Mouse (Mus musculus) CD4-positive helper T cell, adult 2 months (primary cell): ENCODE results near the gene Ntrk3.

Experiments used
- DNase-seq: peaks from one replicate; pipeline ENCODE4 v3.0.0-alpha.2; 2012; ENCODE audit warnings: low read depth, missing footprints, low spot score

Ntrk3 gene

DNA sequence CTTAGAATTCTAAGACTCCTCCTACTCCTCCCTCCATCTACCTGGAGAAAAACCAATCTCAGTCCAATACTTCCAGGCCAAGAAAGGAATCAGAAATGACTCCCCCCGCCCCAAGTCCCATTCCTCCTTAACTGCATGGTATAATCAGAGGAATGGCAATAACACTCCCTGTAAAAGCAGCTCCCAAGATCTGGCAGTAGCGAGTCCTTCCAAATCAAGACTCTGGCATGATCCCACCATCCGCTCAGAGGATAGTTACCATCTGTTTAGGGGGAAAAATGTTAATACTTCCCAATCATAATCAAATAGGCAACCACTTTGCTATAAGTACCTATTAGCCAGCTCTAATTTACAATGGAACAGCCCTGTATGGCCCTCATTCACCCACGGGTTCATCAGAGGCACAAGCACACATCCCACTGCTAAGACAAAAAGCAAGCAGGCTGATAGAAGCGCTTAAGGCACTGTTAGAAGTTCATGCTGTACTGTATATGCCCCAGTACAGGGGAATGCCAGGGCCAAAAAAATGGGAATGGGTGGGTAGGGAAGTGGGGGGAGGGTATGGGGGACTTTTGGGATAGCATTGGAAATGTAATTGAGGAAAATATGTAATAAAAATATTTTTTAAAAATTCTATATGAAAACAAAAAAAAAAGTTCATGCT lies 294.3 kb downstream of the Ntrk3 start:
- DNase-seq, result no peak

- DNase-seq, result no peak
Measured at GRCm38 (mm10) chr7:78441706-78442105, 296.1 kb downstream of the Ntrk3 start.

DNA sequence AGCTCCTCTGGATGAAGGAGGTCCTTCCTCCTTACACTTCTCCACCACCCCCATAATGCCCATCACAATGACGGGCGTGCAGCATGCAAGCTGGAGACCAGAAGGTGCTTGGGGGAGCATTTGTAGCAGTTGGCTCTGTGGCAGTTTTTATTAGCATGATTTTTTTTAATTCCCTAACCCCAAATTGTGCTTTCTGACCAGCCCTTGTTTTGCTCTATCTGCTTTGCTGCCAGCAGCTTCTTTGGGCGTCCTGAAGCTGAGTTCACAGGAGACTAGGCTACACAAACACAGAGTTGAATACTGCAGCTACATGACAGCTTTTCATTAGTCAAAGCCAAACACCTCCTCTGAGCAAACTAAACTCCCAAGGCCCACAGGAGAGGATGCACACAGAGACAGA lies 296.9 kb downstream of the Ntrk3 start:
- DNase-seq, result no peak

DNA sequence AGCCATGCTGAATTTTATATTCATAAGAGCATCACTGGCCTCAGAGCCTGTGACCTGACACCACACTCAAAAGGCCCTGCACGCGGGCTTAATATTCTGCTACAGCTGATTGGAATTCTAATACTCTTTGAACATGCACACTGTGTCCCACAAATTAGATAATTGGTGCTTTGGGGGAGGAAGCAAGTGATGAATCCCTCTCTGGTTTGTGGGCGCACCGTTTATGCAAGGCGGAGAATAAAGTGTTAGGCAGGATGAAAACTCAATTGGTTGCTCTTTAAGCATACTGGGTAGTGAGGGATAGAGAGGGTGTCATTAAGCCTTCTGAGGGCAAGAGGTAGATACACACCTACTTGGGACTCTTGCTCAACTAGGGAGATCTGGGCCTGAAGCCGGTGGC lies 297.3 kb downstream of the Ntrk3 start:
- no peak for DNase-seq

- no peak for DNase-seq
Measured at GRCm38 (mm10) chr7:78439361-78440120, 298.3 kb downstream of the Ntrk3 start.

- no peak for DNase-seq
Measured at GRCm38 (mm10) chr7:78433617-78434144, 304.1 kb downstream of the Ntrk3 start.

GRCm38 (mm10) chr7:78431611-78432010 lies 306.2 kb downstream of the Ntrk3 start:
- no peak for DNase-seq

- no peak for DNase-seq
Measured at GRCm38 (mm10) chr7:78412172-78412571, 325.6 kb downstream of the Ntrk3 start.

DNA sequence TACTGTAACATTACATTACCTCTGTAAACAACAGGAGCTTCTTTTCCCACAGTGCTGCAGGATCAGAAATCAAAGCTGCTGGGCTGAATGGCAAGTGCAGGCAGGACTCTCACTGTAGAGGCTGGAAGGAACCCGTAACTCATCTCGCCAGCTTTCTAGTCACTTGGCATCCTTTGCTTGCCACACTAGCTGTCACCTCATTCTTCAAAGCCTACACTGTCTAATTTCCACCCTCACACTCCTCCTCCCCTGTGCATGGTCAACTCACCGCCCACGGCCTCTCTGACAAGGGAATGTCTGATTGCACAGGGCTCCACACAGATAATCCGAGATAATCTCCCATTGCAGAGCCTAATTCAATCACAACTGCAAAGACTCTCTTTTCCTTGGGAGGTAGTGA lies 327.8 kb downstream of the Ntrk3 start:
- no peak for DNase-seq

DNA sequence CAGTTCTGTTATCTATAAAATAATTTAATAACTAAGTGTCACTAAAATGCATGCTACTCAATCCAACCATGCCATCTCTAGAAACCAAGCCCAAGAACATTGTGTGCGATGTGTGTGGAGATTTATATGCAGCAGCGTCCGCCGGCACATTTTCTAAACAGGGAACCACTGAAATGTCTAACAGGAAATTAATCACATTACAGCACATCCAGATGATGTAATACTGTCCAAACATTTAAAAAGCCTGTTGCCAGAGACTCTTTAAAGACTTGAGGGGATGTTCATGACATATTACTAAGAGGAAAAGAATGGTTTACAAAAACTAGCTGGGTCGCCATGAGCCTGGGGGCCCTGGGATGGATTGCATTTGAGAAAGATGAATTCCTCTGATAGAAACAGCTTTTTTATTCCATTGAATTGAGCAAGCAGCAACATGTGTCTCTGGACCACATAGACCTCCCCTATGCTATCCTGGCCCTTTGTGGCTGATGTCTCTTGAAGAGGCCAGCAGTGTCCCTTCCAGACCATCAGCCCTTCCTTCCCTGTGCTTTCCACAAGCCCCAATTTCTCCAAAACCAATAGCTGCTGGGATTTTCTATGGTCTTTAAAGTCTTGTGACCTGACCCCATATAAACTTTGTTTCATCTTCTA lies 331.0 kb downstream of the Ntrk3 start:
- no peak for DNase-seq

GRCm38 (mm10) chr7:78404481-78404880 lies 333.3 kb downstream of the Ntrk3 start:
- no peak for DNase-seq

GRCm38 (mm10) chr7:78402495-78402894 lies 335.3 kb downstream of the Ntrk3 start:
- no peak for DNase-seq

DNA sequence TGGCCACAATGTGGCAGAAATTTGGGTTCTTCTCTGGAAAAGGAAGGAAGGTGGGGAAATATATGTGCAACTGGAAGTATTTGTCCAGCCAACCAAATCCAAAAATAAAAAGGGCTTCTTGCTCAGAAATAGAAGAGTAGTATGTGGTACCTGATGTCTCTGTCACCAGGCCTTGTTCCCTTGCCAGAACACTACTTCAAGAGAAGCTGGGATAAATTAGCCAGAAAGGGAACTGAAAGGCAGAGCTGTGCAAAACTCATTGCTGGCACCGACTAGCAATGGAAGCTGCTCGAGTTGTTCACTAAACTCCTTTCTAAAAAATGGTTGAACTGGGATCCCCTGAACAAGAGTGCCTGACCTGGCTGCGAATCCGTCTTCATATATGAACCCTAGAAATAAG lies 337.6 kb downstream of the Ntrk3 start:
- no peak for DNase-seq

GRCm38 (mm10) chr7:78398377-78398776 lies 339.4 kb downstream of the Ntrk3 start:
- no peak for DNase-seq

- no peak for DNase-seq
Measured at GRCm38 (mm10) chr7:78397215-78397614, 340.6 kb downstream of the Ntrk3 start.

DNA sequence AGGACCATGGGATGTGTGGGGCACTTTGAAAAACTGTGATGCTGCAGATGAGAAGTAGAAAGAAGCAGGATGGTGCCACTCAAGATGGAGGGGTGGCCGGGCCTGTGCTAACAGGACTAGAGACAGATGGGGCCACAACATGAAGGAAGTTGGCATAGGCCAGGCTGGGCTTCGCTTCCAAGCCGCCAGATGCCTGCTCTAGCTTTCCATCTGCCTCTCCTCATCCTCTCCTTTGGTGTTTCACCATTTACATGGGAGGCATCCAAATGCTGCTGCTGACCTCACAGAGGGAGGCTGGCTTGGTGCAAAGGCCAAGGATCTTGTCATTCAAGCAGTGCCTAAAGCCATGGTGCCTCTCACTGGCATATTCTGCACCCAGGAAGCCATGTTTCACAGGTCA lies 347.8 kb downstream of the Ntrk3 start:
- no peak for DNase-seq

DNA sequence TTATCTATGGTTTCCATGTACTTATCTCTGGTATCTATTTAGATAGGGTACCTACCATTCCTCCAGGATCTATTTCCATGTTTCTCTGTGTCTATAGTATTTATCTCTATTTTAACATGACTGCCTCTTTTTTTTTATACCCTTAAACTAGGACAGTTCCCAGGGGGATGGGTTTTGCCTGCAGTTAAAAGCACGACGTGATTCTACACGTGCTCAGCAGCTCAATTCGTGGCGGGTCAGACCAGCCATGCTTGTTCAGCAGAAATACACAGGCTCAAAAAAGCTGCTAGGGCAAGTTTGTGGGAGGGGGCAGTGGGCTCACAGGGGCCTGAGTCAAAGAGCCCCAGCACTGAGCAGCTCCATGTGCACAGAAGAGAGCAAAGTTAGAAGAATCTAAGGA lies 349.7 kb downstream of the Ntrk3 start:
- DNase-seq, result no peak

DNA sequence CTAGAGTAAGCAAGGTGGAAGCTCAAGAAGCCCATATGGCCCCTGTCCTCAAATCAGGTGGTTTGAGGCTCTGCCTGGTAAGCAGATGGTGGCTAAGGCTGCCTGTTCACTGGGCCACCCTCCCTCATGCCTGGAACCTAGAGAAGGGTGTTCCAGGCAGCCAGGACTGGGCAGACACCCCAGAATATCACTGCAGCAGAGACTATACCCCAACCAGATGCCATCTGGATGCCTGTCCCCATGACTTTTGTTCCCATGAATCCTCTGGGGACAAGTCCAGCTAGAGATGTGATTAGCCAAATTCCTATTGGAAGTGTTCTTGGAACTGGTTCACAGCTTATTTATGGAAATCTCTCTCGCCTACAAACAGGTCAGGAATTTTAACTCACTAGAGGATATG lies 351.8 kb downstream of the Ntrk3 start:
- DNase-seq, result no peak

GRCm38 (mm10) chr7:78384111-78384510 lies 353.7 kb downstream of the Ntrk3 start:
- no peak for DNase-seq

GRCm38 (mm10) chr7:78382126-78382525 lies 355.7 kb downstream of the Ntrk3 start:
- DNase-seq, result no peak

DNA sequence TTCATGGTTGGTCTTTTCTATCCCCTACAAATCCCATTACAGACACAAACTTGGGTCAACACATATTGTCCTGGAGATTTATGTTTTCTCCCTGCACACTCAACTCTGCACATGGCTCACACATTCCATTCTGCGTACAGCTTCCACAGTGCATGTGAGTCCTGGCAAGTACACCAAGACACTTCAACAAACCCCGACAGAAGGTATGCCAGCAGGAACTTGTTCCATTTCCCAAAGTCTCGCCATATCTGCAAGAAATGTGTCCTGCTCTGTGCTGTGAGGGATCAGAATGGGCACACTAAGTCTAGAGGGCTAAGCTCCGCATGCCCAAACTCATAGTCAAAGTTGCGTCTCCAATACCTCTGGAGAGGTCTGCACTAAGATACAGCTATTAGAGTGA lies 358.0 kb downstream of the Ntrk3 start:
- no peak for DNase-seq

- DNase-seq, result no peak
Measured at GRCm38 (mm10) chr7:78378306-78378705, 359.5 kb downstream of the Ntrk3 start.

DNA sequence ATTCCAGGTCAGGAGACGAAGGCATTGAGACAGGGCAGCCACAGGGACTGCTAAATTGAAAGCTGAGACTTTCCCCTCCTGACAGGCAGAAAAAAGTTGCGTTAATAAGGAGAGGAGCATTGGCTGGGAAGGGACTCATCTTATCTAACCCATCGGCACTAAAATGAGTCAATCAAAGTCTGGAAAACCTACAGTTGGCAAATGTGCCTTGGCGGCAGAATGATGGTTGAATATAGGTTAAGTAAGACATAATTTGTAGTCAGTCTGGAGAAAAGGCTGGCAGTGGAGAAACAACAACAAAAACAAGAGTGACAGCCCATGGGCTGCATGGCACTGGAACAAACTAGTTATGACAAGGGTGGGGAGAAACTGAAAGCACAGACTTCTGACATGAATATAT lies 360.9 kb downstream of the Ntrk3 start:
- no peak for DNase-seq
